Mouse (Mus musculus) cerebellum, postnatal 36 days (tissue): ENCODE data around the gene Cdan1.

Source experiments
- DNase-seq, 2 experiments: peaks; one replicate each; pipeline ENCODE4 v3.0.0; 2021 to 2022; ENCODE audit warnings: mixed read lengths in 2 of 2

Gene Cdan1

GRCm38 (mm10) chr2:120849449-120850423, at the start of gene Cdan1:
Gene Cdan1, minus strand, starts transcription at chr2:120850128.
- peak; percentile 58 to 61 for DNase-seq

GRCm38 (mm10) chr2:120896361-120896760, 46.4 kb upstream of the Cdan1 start:
- DNase-seq, result no peak

GRCm38 (mm10) chr2:120887601-120888000, 37.7 kb upstream of the Cdan1 start:
- no peak for DNase-seq

- DNase-seq, result no peak
Observed at GRCm38 (mm10) chr2:120873192-120873591, 23.3 kb upstream of the Cdan1 start.

- DNase-seq, result no peak
Observed at GRCm38 (mm10) chr2:120871447-120872336, 21.8 kb upstream of the Cdan1 start.

DNA sequence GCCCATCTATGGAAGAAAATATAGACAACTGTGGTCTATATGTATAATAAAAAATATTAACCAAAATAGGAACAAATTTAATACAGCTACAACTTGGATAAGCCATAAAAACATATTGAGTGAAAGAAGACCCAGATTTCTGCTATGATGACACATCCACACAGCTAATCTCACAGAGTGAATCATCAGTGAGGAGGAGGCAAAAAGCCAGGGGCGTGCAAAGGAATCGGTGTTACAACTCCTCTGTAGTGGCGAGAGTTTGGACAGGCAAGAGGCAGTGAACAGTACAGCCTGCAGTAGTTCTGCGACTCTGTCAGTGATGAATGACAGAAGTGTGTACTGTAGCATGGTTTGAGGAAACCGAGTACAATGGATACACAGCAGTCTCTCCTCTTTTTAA, 17.4 kb upstream of the Cdan1 start:
- DNase-seq, result no peak

- peak; percentile 43 to 49 for DNase-seq
Observed at GRCm38 (mm10) chr2:120866561-120866960, 16.6 kb upstream of the Cdan1 start.

GRCm38 (mm10) chr2:120863389-120863788, 13.5 kb upstream of the Cdan1 start:
- DNase-seq, result no peak

DNA sequence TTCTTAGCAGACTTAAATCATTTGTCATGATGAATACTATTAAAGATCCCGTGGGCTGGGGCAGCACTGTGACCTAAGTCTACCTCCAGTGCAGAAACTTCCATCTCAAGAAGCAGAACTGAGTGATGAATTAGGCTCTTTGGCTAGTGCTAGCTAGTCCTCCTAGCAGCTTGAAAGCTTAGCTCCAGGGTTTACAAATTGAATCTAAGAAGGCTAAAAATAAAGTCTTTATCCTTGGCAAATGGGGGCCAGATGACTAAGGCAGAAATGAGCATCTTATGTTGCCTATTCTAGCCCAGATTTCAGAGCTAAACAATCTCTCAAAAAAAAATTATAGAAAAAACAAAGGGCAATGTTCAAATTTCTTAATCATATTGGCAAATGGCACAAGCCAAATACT, 10.8 kb upstream of the Cdan1 start:
- DNase-seq, result no peak

- DNase-seq, result no peak
Observed at GRCm38 (mm10) chr2:120858131-120858530, 8.2 kb upstream of the Cdan1 start.

DNA sequence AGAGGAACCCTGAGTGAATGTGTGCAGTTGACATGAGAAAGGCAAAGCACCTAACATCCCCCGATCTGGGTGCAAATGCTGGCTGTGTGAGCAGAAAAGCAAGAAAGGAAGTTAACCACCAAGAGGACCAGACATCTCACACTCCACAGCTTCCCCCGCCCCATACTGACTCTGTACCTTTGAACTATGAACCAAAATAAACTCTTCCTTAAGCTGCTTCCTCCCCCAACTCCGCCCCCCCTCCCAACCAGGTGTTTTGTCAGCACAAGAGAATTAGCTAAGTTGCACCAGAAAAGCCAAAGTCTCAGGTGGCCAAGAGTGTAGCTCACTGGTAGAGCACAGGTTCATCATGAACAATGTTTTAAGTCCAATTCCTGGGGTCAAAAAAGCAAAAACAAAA, 3.2 kb upstream of the Cdan1 start:
- no peak for DNase-seq

GRCm38 (mm10) chr2:120852626-120853025, 2.7 kb upstream of the Cdan1 start:
- no peak for DNase-seq

DNA sequence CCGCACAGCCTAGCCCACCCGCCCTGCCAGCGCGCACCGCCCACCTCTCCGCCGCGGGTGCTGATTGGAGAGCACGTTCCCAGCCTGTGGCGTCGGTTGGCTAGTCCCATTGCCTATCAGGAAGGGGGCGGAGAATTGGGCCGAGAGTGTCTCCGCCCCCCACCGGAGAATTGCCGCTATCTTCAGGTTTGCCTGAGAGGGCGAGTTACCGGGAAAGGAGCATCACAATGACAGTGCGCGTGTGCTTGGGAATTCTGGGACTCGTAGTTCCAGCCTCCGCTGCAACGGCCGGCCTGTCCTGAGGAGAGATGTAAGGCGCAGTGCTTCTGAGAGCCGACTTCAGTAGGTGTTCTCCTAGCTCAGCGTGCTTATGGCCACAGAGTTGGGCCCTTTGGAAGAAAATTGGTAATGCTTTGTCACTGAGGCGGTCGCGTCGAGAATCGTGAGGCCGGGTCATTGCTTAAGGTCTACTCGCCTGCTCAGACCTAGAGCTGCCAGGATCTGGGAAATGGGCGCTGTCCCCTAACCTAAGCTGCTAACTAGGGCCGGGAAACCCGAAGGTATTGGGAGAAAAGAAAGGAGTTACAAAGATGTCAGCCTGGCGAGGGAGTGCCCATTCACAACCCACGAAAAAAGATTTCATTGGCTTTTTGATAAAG, 625 bp upstream of the Cdan1 start, which contains the start of gene Ttbk2:
Gene Ttbk2 (minus strand): TSS at position 181 of the 659 bp plus-strand sequence.
- peak; percentile 99 for DNase-seq

- DNase-seq, result no peak
Observed at GRCm38 (mm10) chr2:120845280-120845679, 4.6 kb downstream of the Cdan1 start.

- DNase-seq, result no peak
Observed at GRCm38 (mm10) chr2:120843990-120844389, 5.9 kb downstream of the Cdan1 start.

DNA sequence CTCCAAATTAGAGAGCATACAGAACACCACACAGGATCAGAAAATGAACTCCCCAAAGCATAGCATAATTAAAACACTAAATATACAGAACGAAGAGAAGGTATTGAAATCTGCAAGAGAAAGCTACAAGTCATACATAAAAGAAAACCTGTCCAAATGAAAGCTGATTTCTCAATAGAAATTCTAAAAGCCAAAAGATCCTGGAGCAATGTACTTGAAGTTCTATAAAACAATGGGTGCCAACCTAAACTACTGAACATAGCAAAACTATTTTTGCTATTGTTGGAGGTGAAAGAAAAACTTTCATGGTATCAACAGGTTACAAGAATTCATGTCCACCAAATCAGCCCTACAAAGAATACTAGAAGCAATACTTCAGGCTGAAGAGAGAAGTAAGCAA, 8.7 kb downstream of the Cdan1 start:
- no peak for DNase-seq

DNA sequence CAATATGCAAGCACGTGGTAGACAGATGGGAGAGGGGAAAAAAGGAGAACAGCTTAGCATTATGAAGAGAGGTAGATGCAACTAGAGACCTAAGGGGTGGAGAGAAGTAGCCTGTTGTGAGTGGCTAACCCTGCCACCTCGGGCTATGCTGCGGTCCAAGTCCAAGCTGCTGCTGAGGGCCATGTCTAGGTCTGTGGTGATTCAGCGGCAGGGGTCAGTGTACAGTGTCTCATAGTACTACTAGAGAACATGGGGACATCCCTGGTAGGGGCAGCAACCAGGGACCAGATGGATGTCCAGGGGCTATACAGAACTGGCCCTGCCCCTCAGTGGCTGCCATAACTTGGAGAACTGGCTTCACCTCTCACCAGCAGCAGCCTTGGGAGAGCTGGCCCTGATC, 14.8 kb downstream of the Cdan1 start:
- DNase-seq, result no peak

DNA sequence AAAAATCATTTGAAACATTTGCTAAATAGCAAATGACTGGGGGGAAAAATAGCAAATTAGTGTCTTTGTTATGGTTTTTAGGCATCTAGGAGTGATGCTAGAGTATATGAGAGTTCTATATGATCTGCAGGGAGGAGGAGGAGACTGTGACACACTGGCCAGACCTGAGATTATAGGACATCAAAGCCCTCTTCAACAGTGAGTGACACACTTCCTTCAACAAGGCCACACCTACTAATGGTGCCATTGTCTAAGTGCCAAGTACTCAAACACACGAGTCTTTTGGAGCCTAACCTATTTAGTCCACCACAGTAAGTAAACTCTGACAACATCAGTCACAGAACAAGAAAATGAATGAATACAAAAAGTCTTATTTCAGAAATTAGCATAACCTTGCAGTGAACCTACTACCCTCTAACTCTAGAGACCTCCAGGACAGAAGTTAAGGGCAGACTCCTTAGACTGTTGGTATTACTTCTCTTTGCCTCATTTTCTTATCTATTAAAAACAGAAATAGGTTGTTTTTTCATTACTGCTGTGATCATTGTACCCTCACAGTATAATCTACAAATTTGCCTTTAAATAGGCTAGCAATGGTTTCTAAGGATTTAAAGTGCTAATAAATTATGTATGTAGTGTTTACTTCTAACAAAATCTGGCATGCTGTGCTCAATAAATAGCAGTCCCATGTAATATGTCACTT, 22.8 kb downstream of the Cdan1 start:
- DNase-seq, result no peak

DNA sequence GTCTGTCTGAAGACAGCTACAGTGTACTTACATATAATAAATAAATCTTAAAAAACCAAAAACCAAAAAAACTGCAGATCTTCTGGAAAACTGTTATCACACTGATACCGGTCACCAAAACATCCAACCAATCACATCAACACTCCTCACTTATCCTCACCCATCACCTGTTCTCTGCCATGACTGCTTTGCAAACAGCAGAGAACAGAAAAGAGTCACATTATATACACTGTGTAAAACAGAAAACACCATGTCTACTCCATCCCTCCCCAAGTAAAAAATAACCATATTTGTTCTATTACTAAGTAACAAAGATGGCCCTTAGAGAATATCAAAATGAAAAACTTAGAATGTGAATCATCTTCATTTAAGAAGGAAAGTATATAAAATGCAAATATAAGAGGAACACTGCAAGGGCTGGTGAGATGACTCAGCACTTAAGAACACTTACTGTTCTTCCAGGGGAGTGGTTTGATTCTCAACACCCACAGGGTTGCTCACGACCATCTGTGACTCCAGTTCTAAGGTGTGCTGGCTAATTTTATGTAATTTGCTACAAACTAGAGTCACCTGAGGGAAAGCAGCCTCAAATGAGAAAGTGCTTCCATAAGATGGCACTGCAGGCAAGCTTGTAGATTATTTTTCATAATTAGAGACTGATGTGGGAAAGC, 79.5 kb downstream of the Cdan1 start:
- no peak for DNase-seq

GRCm38 (mm10) chr2:120761922-120762321, 88.0 kb downstream of the Cdan1 start:
- no peak for DNase-seq

GRCm38 (mm10) chr2:120748041-120748440, 101.9 kb downstream of the Cdan1 start:
- no peak for DNase-seq

- DNase-seq, result peak in 1 of 2 experiments; percentile 13
Observed at GRCm38 (mm10) chr2:120745496-120745895, 104.4 kb downstream of the Cdan1 start.
